Mouse (Mus musculus): Measurements from ENCODE around the gene Zfp384. TPM values are rescaled to one million over a fixed set of nuclear protein-coding genes. Genes with fewer than 3 reads are reported as not detected.
A peak's percentile ranks its signal among the peaks of the same experiment; 100 is the strongest.

The Zfp384 gene
- total RNA-seq, 2 experiments from 2014 or later, result 28.1 to 32.8 TPM

GRCm38 (mm10) chr6:125081797-125082560, 73.0 kb downstream of the Zfp384 start:
- peak; percentile 83 to 93 for DNase-seq (ENCODE audit: low spot score in 2 of 2)

- no peak for DNase-seq (ENCODE audit: low spot score in 2 of 2)
Measured at GRCm38 (mm10) chr6:125082801-125083386, 73.9 kb downstream of the Zfp384 start.

GRCm38 (mm10) chr6:125084424-125084823, 75.5 kb downstream of the Zfp384 start:
- peak in 1 of 2 experiments; percentile 56 for DNase-seq (ENCODE audit: low spot score in 2 of 2)

Other genes starting within 250 kb of the Zfp384 start
- gene Eno2, start 239.5 kb upstream of the Zfp384 start, total RNA-seq (2021), result 1 to 10 TPM; 6.0 to 6.5 TPM
- not detected for gene Lrrc23, start 229.4 kb upstream of the Zfp384 start, total RNA-seq (2021)
- gene Spsb2, start 200.5 kb upstream of the Zfp384 start, total RNA-seq (2021), result 10 to 100 TPM; 10.5 to 11.7 TPM
- 1,000 to 10,000 TPM; 2,059 to 2,144 TPM for gene Tpi1, start 194.8 kb upstream of the Zfp384 start, total RNA-seq (2021)
- 10 to 100 TPM; 81.7 to 85.9 TPM for gene Usp5, start 179.7 kb upstream of the Zfp384 start, total RNA-seq (2021)
- gene Cdca3, start 179.6 kb upstream of the Zfp384 start, total RNA-seq (2021), result 10 to 100 TPM; 27.9 to 28.2 TPM
- gene Gnb3, start 168.9 kb upstream of the Zfp384 start, total RNA-seq (2021), result 10 to 100 TPM; 13.6 to 14.3 TPM
- 10 to 100 TPM; 57.3 to 62.8 TPM for gene P3h3, start 151.4 kb upstream of the Zfp384 start, total RNA-seq (2021)
- gene Gpr162, start 145.2 kb upstream of the Zfp384 start, total RNA-seq (2021), result 1 to 10 TPM; 1.2 to 1.3 TPM
- gene Cd4, start 120.9 kb upstream of the Zfp384 start, total RNA-seq (2021), result 1 to 10 TPM; 1.4 to 1.7 TPM
- 1 to 10 TPM; 1.1 to 1.2 TPM for gene Lag3, start 97.4 kb upstream of the Zfp384 start, total RNA-seq (2021)
- gene Ptms, start 89.0 kb upstream of the Zfp384 start, total RNA-seq (2021), result 100 to 1,000 TPM; 395 to 409 TPM
- 100 to 1,000 TPM; 236 to 238 TPM for gene Mlf2, start 77.8 kb upstream of the Zfp384 start, total RNA-seq (2021)
- gene Cops7a, start 43.6 kb upstream of the Zfp384 start, total RNA-seq (2021), result 10 to 100 TPM; 86.3 to 86.8 TPM
- gene Pianp, start 12.5 kb upstream of the Zfp384 start, total RNA-seq (2021), result under 1 TPM; 0.56 to 0.67 TPM
- 10 to 100 TPM; 54.1 to 54.2 TPM for gene Ing4, start 30.6 kb downstream of the Zfp384 start, total RNA-seq (2021)
- 1 to 10 TPM; 3.9 to 4.6 TPM for gene Acrbp, start 40.5 kb downstream of the Zfp384 start, total RNA-seq (2021)
- gene Lpar5, start 58.8 kb downstream of the Zfp384 start, total RNA-seq (2021), result under 1 TPM; 0.20 to 0.31 TPM
- 100 to 1,000 TPM; 160 to 164 TPM for gene Chd4, start 86.8 kb downstream of the Zfp384 start, total RNA-seq (2021)
- 10 to 100 TPM; 26.7 to 28.5 TPM for gene Nop2, start 122.8 kb downstream of the Zfp384 start, total RNA-seq (2021)
- 100 to 1,000 TPM in 1 of 2 experiments, 10 to 100 TPM in 1; 90.6 to 108 TPM for gene Iffo1, start 136.1 kb downstream of the Zfp384 start, total RNA-seq (2021)
- 1,000 to 10,000 TPM; 5,945 to 6,079 TPM for gene Gapdh, start 157.3 kb downstream of the Zfp384 start, total RNA-seq (2021)
- gene Ncapd2, start 182.6 kb downstream of the Zfp384 start, total RNA-seq (2021), result 10 to 100 TPM; 66.1 to 68.8 TPM
- 100 to 1,000 TPM; 206 to 218 TPM for gene Mrpl51, start 182.7 kb downstream of the Zfp384 start, total RNA-seq (2021)
- 1 to 10 TPM; 7.0 to 7.3 TPM for gene Vamp1, start 206.4 kb downstream of the Zfp384 start, total RNA-seq (2021)
- gene Tapbpl, start 222.7 kb downstream of the Zfp384 start, total RNA-seq (2021), result 1 to 10 TPM; 2.4 to 3.4 TPM
- under 1 TPM; 0.44 to 0.71 TPM for gene Cd27, start 227.9 kb downstream of the Zfp384 start, total RNA-seq (2021)

Measured in gastrocnemius, postnatal 4 days (tissue).